9 mouse cellular contexts compared by ENCODE assay signal in genomic region chr10:80998778-80999177, GRCm38 (mm10). TPM values are rescaled to one million over a fixed set of nuclear protein-coding genes. Genes with fewer than 3 reads are reported as not detected.
DNase-seq lines count a peak whose midpoint lies in the region; ATAC-seq and TF ChIP-seq lines count a peak whose summit lies in the region.
"Had no signal": no experiment of that assay in that cellular context is flagged by ENCODE, and none has a peak within 500 bp of the region (broad histone marks: within the 10 kb centered on the region; RNA-seq: fewer than 3 reads in every experiment).

No protein-coding gene starts in this region.

- no peaks in the 10 kb centered on the region for H3K9me3 ChIP-seq in MEL (replicated peaks; ENCODE audit: insufficient read depth, low read length)
- no peaks in the 10 kb centered on the region for H3K9me3 ChIP-seq in lung, embryonic 14.5 days (ENCODE audit: low read depth, low read length)

- H3K36me3 ChIP-seq in MEL (ENCODE audit: control insufficient read depth in 1 of 2, insufficient read depth in 2 of 2, low read length in 2 of 2), result peaks cover 0 to 5% of the 10 kb centered on the region in 2 experiments; a peak in 2 of 4 replicates
- H3K36me3 ChIP-seq in lung, embryonic 14.5 days (ENCODE audit: insufficient read depth), result no peaks in the 10 kb centered on the region
- no peaks in the 10 kb centered on the region for H3K36me3 ChIP-seq in splenic B cell, adult 2 months (ENCODE audit: control insufficient read depth, insufficient read depth, low read length, poor library complexity, severe bottlenecking)

- TF ChIP-seq EP300 in MEL (IDR thresholded peaks at IDR 0.05; ENCODE audit: low read depth in 1 of 2, low read length in 2 of 2), result 0 out of 4 replicates have a peak, but pooled peaks of 1 of the 2 experiments have one; percentile 27

- H3K79me2 ChIP-seq in MEL (ENCODE audit: control insufficient read depth, insufficient read depth, low read length, poor library complexity), result no peaks in the 10 kb centered on the region

- 12% methylated on average over 12 of the region's 12 CpGs for WGBS in lung, embryonic 14.5 days

- ATAC-seq in lung, embryonic 14.5 days (ENCODE audit: insufficient read depth), result no peak

- peak; percentile 59 to 79 for DNase-seq in left cerebral cortex, adult 18-20 months (ENCODE audit: low spot score in 2 of 2)
- no peak for DNase-seq in left cerebral cortex, adult 8-10 months (ENCODE audit: low spot score in 2 of 2)
- DNase-seq in MEL (ENCODE audit: low read depth, low spot score), result peak; percentile 90
- DNase-seq in c-Kit-positive CD71-positive TER-119-negative erythroid progenitor cells, embryonic 14.5 days (ENCODE audit: low read depth), result peak; percentile 64
- DNase-seq in heart, postnatal 4 days, result peak; percentile 64
- peak; percentile 76 for DNase-seq in lung, embryonic 14.5 days
- peak; percentile 79 for DNase-seq in splenic B cell, adult 2 months (ENCODE audit: low read depth, low spot score)
- no peak for DNase-seq in urinary bladder, adult 18-20 months (ENCODE audit: low spot score in 2 of 2)

- peaks cover 5 to 14% of the 10 kb centered on the region in 2 experiments; a peak in 3 of 4 replicates for H3K4me1 ChIP-seq in MEL (ENCODE audit: control insufficient read depth in 1 of 2, insufficient read depth in 2 of 2, low read length in 2 of 2)
- H3K4me1 ChIP-seq in lung, embryonic 14.5 days (ENCODE audit: insufficient read depth), result 0 out of 2 replicates have a peak, but pooled peaks cover 3% of the 10 kb centered on the region

- no peak overlapping the region for H3K4me2 ChIP-seq in lung, embryonic 14.5 days

- peak overlapping the region; percentile 49 for H3K9ac ChIP-seq in MEL (ENCODE audit: control insufficient read depth, low read depth, low read length, poor library complexity, severe bottlenecking)
- no peak overlapping the region for H3K9ac ChIP-seq in lung, embryonic 14.5 days

- 0 out of 4 replicates have a peak, but pooled peaks of 1 of the 2 experiments have one; percentile 18 for TF ChIP-seq POLR2A in MEL (IDR thresholded peaks at IDR 0.05; ENCODE audit: control insufficient read depth in 1 of 2, insufficient read depth in 1 of 2, low read depth in 1 of 2, low read length in 2 of 2, poor library complexity in 1 of 2)

- peak overlapping the region in 1 of 2 experiments; percentile 39; a peak in 2 of 4 replicates for H3K4me3 ChIP-seq in MEL (ENCODE audit: control insufficient read depth in 1 of 2, insufficient read depth in 1 of 2, low read depth in 2 of 2, low read length in 2 of 2)
- H3K4me3 ChIP-seq in lung, embryonic 14.5 days (ENCODE audit: low read depth, low read length), result no peak overlapping the region

- TF ChIP-seq RAD21 in MEL (IDR thresholded peaks at IDR 0.05; ENCODE audit: low read depth, low read length), result peak; percentile 78

- peak; percentile 62 to 91 (median 87) for TF ChIP-seq CTCF in MEL (IDR thresholded peaks at IDR 0.05 in 2 of 3, conservative IDR thresholded peaks at IDR 0.05 in 1 of 3; ENCODE audit: control insufficient read depth in 1 of 3, insufficient read depth in 1 of 3, low read depth in 2 of 3, low read length in 3 of 3, poor library complexity in 1 of 3, severe bottlenecking in 1 of 3)
- peak; percentile 70 for TF ChIP-seq CTCF in lung, embryonic 14.5 days (IDR thresholded peaks at IDR 0.05; ENCODE audit: low read depth)

- no peaks in the 10 kb centered on the region for H3K27me3 ChIP-seq in MEL (ENCODE audit: control insufficient read depth in 1 of 2, insufficient read depth in 2 of 2, low read length in 2 of 2)
- H3K27me3 ChIP-seq in lung, embryonic 14.5 days (ENCODE audit: insufficient read depth, low read length), result 0 out of 2 replicates have a peak, but pooled peaks cover 9% of the 10 kb centered on the region
- no peaks in the 10 kb centered on the region for H3K27me3 ChIP-seq in splenic B cell, adult 2 months (ENCODE audit: control insufficient read depth, insufficient read depth, low read length, poor library complexity, severe bottlenecking)

- no peak overlapping the region for H3K27ac ChIP-seq in MEL (ENCODE audit: control insufficient read depth, low read depth, low read length)
- H3K27ac ChIP-seq in lung, embryonic 14.5 days (ENCODE audit: low read depth), result no peak overlapping the region

TF ChIP-seq in MEL, 35 proteins besides CTCF, POLR2A, EP300 and RAD21 (continues in another document):
- peak; percentile 63 for TF ChIP-seq ZC3H11A (IDR thresholded peaks at IDR 0.05; ENCODE audit: low read depth, low read length)
- no peak for TF ChIP-seq ZMIZ1 (IDR thresholded peaks at IDR 0.05; ENCODE audit: low read depth, low read length)
- TF ChIP-seq RCOR1 (IDR thresholded peaks at IDR 0.05; ENCODE audit: low read depth, low read length), result no peak
- TF ChIP-seq KAT2A (conservative IDR thresholded peaks at IDR 0.05; ENCODE audit: low read depth, low read length), result 0 out of 2 replicates have a peak, but pooled peaks have one; percentile 23
- TF ChIP-seq UBTF (IDR thresholded peaks at IDR 0.05; ENCODE audit: borderline replicate concordance, insufficient read depth, low read depth, low read length), result no peak
- TF ChIP-seq HCFC1 (IDR thresholded peaks at IDR 0.05; ENCODE audit: low read depth, low read length), result peak; percentile 67
- no peak for TF ChIP-seq TAL1 (IDR thresholded peaks at IDR 0.05; ENCODE audit: low read length)
- no peak for TF ChIP-seq NELFE (IDR thresholded peaks at IDR 0.05; ENCODE audit: low read depth, low read length)
- no peak for TF ChIP-seq GABPA (IDR thresholded peaks at IDR 0.05; ENCODE audit: low read depth, low read length)
- TF ChIP-seq GATA1 (IDR thresholded peaks at IDR 0.05; ENCODE audit: low read depth, low read length), result no peak
- peak; percentile 66; the same call in 1 of the 2 replicates for TF ChIP-seq MAZ (IDR thresholded peaks at IDR 0.05; ENCODE audit: low read depth, low read length)
- TF ChIP-seq ELF1 (IDR thresholded peaks at IDR 0.05; ENCODE audit: low read depth, low read length), result peak; percentile 43; the same call in 1 of the 2 replicates
- TF ChIP-seq BHLHE40 (IDR thresholded peaks at IDR 0.05; ENCODE audit: borderline replicate concordance, low read depth, low read length), result no peak
- no peak for TF ChIP-seq CHD1 (IDR thresholded peaks at IDR 0.05; ENCODE audit: low read depth, low read length)
- TF ChIP-seq MEF2A (IDR thresholded peaks at IDR 0.05; ENCODE audit: extremely low read depth, insufficient replicate concordance, low read depth, low read length, poor library complexity, severe bottlenecking), result no peak
- TF ChIP-seq MAFK (IDR thresholded peaks at IDR 0.05; ENCODE audit: borderline replicate concordance, low read depth, low read length), result no peak
- TF ChIP-seq USF1 (IDR thresholded peaks at IDR 0.05; ENCODE audit: low read depth, low read length), result peak; percentile 22; the same call in 1 of the 2 replicates
- peak; percentile 29; the same call in 1 of the 2 replicates for TF ChIP-seq TCF12 (IDR thresholded peaks at IDR 0.05; ENCODE audit: low read depth, low read length)
- TF ChIP-seq TBP (IDR thresholded peaks at IDR 0.05; ENCODE audit: low read depth, low read length), result 0 out of 2 replicates have a peak, but pooled peaks have one; percentile 17
- no peak for TF ChIP-seq MYC (IDR thresholded peaks at IDR 0.05; ENCODE audit: low read depth, low read length)
- TF ChIP-seq ETS1 (IDR thresholded peaks at IDR 0.05; ENCODE audit: low read depth, low read length), result peak; percentile 64; the same call in 1 of the 2 replicates
- TF ChIP-seq SMC3 (IDR thresholded peaks at IDR 0.05; ENCODE audit: low read depth, low read length), result peak; percentile 78
- no peak for TF ChIP-seq JUND (IDR thresholded peaks at IDR 0.05; ENCODE audit: low read depth, low read length)
- TF ChIP-seq ZNF384 (IDR thresholded peaks at IDR 0.05; ENCODE audit: low read depth, low read length), result peak; percentile 97
- TF ChIP-seq POLR2AphosphoS2 (IDR thresholded peaks at IDR 0.05; ENCODE audit: low read length), result no peak
- no peak for TF ChIP-seq USF2 (IDR thresholded peaks at IDR 0.05; ENCODE audit: borderline replicate concordance in 1 of 2, insufficient read depth in 1 of 2, low read depth in 1 of 2, low read length in 2 of 2)
- TF ChIP-seq NRF1 (IDR thresholded peaks at IDR 0.05; ENCODE audit: insufficient read depth, low read depth, low read length, poor library complexity, severe bottlenecking), result no peak
- TF ChIP-seq MAX (IDR thresholded peaks at IDR 0.05; ENCODE audit: low read length), result peak; percentile 52; the same call in 1 of the 2 replicates
- TF ChIP-seq E2F4 (IDR thresholded peaks at IDR 0.05; ENCODE audit: borderline replicate concordance, low read depth, low read length), result no peak
- no peak for TF ChIP-seq POLR2AphosphoS5 (IDR thresholded peaks at IDR 0.05; ENCODE audit: borderline replicate concordance, low read depth, low read length)
- TF ChIP-seq MXI1 (IDR thresholded peaks at IDR 0.05; ENCODE audit: low read depth, low read length), result peak; percentile 71; the same call in 1 of the 2 replicates
- TF ChIP-seq CHD2 (IDR thresholded peaks at IDR 0.05; ENCODE audit: low read length), result no peak

RNA-seq across cellular contexts. Expression of gene Gng7, which starts 16.0 kb away (rescaled TPM):
- total RNA-seq in left cerebral cortex, adult 18-20 months (2021), result 100 to 1,000 TPM; 107 to 137 TPM
- total RNA-seq in left cerebral cortex, adult 8-10 months (2022), result 100 to 1,000 TPM; 204 to 252 (median 224) TPM
- total RNA-seq in MEL (2012; rRNA removed), result 0.92 and 1.3 TPM in 2 replicates
- 1 to 10 TPM in 1 of 2 experiments, not detected in 1; 6.2 TPM for polyA plus RNA-seq in MEL (2012; ENCODE audit: insufficient read depth in 1 of 2, insufficient read length in 2 of 2, low read depth in 1 of 2, low replicate concordance in 2 of 2, missing spikeins in 1 of 2)
- total RNA-seq in heart, postnatal 4 days (2021), result under 1 TPM; 0.38 to 0.47 TPM
- polyA plus RNA-seq in lung, embryonic 14.5 days (2014; fragmentation: Nextera tagmentation; extraction: Ambion mirVana), result 4.5 and 5.7 TPM in 2 replicates

RNA-seq across cellular contexts. Expression of gene Diras1, which starts 26.7 kb away (rescaled TPM):
- 100 to 1,000 TPM; 104 to 113 TPM for total RNA-seq in left cerebral cortex, adult 18-20 months (2021)
- 100 to 1,000 TPM; 115 to 131 (median 118) TPM for total RNA-seq in left cerebral cortex, adult 8-10 months (2022)
- total RNA-seq in MEL (2012; rRNA removed), result not detected in 2 replicates
- polyA plus RNA-seq in MEL (2012; ENCODE audit: insufficient read depth in 1 of 2, insufficient read length in 2 of 2, low read depth in 1 of 2, low replicate concordance in 2 of 2, missing spikeins in 1 of 2), result under 1 TPM in 1 of 2 experiments, not detected in 1; 0.04 TPM
- total RNA-seq in heart, postnatal 4 days (2021), result not detected
- 0.08 and 0.09 TPM in 2 replicates for polyA plus RNA-seq in lung, embryonic 14.5 days (2014; fragmentation: Nextera tagmentation; extraction: Ambion mirVana)
- total RNA-seq: heart, postnatal 36 days had no signal

RNA-seq across cellular contexts. Expression of gene Slc39a3, which starts 38.4 kb away (rescaled TPM):
- 10 to 100 TPM; 56.9 to 60.1 TPM for total RNA-seq in left cerebral cortex, adult 18-20 months (2021)
- total RNA-seq in left cerebral cortex, adult 8-10 months (2022), result 10 to 100 TPM; 53.9 to 58.9 (median 56.4) TPM
- total RNA-seq in MEL (2012; rRNA removed), result 14.8 and 19.5 TPM in 2 replicates
- 10 to 100 TPM in 1 of 2 experiments, not detected in 1; 15.6 TPM for polyA plus RNA-seq in MEL (2012; ENCODE audit: insufficient read depth in 1 of 2, insufficient read length in 2 of 2, low read depth in 1 of 2, low replicate concordance in 2 of 2, missing spikeins in 1 of 2)
- total RNA-seq in heart, postnatal 4 days (2021), result 1 to 10 TPM; 7.6 to 7.8 TPM
- polyA plus RNA-seq in lung, embryonic 14.5 days (2014; fragmentation: Nextera tagmentation; extraction: Ambion mirVana), result 11.7 and 15.2 TPM in 2 replicates

Comparison
In these comparisons a context has a peak if more than half of its experiments do, and no peak if none do; other contexts are left out.
1. DNase-seq: peak in left cerebral cortex, adult 18-20 months (2 of 2), MEL (single experiment), c-Kit-positive CD71-positive TER-119-negative erythroid progenitor cells, embryonic 14.5 days (single experiment), heart, postnatal 4 days (single experiment), lung, embryonic 14.5 days (single experiment) and splenic B cell, adult 2 months (single experiment); none in left cerebral cortex, adult 8-10 months (0 of 2) and urinary bladder, adult 18-20 months (0 of 2).
2. RNA of gene Gng7, which starts 16.0 kb away (total RNA-seq): 204 to 252 TPM in left cerebral cortex, adult 8-10 months and 107 to 137 TPM in left cerebral cortex, adult 18-20 months; 0.92 to 1.3 TPM in MEL and 0.38 to 0.47 TPM in heart, postnatal 4 days; every median in the first group is over 10 times any median in the second.
3. RNA of gene Diras1, which starts 26.7 kb away (total RNA-seq): 115 to 131 TPM in left cerebral cortex, adult 8-10 months and 104 to 113 TPM in left cerebral cortex, adult 18-20 months; not detected in MEL and not detected in heart, postnatal 4 days; every median in the first group is over 100 times any median in the second.